9 mouse cellular contexts compared by ENCODE assay signal in the genomic region with DNA sequence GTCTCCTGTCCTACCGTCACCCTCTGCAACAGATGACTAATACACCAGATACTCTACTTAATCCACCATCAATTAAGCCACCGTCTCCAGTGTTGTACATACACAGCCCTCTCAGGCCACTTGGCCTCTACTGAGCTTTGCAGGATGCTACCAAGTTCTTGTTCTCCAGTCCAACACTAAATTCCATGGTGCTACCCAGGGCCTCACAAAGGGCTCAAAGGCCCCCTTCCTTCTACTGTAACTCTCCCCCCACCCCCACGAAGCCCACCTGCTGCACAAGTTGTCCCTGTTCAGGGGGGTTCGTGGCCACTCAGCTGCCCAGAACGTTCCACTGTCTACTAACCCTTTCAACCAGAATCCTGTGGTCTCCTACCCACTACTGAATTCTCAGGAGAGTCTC. TPM values are rescaled to one million over a fixed set of nuclear protein-coding genes. Genes with fewer than 3 reads are reported as not detected.
DNase-seq lines count a peak whose midpoint lies in the region; ATAC-seq and TF ChIP-seq lines count a peak whose summit lies in the region.
"Had no signal": no experiment of that assay in that cellular context is flagged by ENCODE, and none has a peak within 500 bp of the region (broad histone marks: within the 10 kb centered on the region; RNA-seq: fewer than 3 reads in every experiment).

No protein-coding gene starts in this region.

- WGBS in liver, embryonic 11.5 days: 70% methylated on average over 5 of the region's 5 CpGs
- 74% methylated on average over 5 of the region's 5 CpGs for whole genome bisulfite sequencing in stomach, embryonic 14.5 days

- no peak for TF ChIP-seq CTCF in gastrocnemius, adult 2 months (IDR thresholded peaks at IDR 0.05)

- H3K4me2 ChIP-seq in liver, embryonic 11.5 days: peak overlapping the region; percentile 99
- H3K4me2 ChIP-seq in stomach, embryonic 14.5 days (replicated peaks; ENCODE audit: low read depth, low read length): peak overlapping the region; percentile 91

- no peak for DNase-seq in gastrocnemius, adult 2 months
- DNase-seq in gastrocnemius, postnatal 10 days: no peak
- no peak for DNase-seq in liver, embryonic 11.5 days (ENCODE audit: low spot score)
- no peak for DNase-seq in left cerebral cortex, adult 11 months (ENCODE audit: low spot score)
- no peak for DNase-seq in cerebellum, adult 8-10 months
- DNase-seq: adrenal gland, postnatal 25 days had no signal

- peaks cover 8% of the 10 kb centered on the region for H3K9me3 ChIP-seq in megakaryocyte, embryonic 14.5 days
- H3K9me3 ChIP-seq in liver, embryonic 11.5 days (ENCODE audit: control insufficient read depth, low read length): no peaks in the 10 kb centered on the region
- H3K9me3 ChIP-seq in stomach, embryonic 14.5 days (ENCODE audit: control insufficient read depth, low read depth, low read length): no peaks in the 10 kb centered on the region

- peak overlapping the region; percentile 96; the same call in 1 of the 2 replicates for H3K27ac ChIP-seq in gastrocnemius, adult 2 months
- H3K27ac ChIP-seq in liver, embryonic 11.5 days (ENCODE audit: low read depth, low read length): no peak overlapping the region
- no peak overlapping the region for H3K27ac ChIP-seq in stomach, embryonic 14.5 days (ENCODE audit: low read length)

- peaks cover 14% of the 10 kb centered on the region for H3K36me3 ChIP-seq in megakaryocyte, embryonic 14.5 days (replicated peaks; ENCODE audit: low read length)
- no peaks in the 10 kb centered on the region for H3K36me3 ChIP-seq in liver, embryonic 11.5 days (ENCODE audit: control insufficient read depth, insufficient read depth, low read length)
- H3K36me3 ChIP-seq in stomach, embryonic 14.5 days (ENCODE audit: control insufficient read depth, insufficient read depth, low read length): no peaks in the 10 kb centered on the region

- peaks cover 62% of the 10 kb centered on the region for H3K4me1 ChIP-seq in megakaryocyte, embryonic 14.5 days
- H3K4me1 ChIP-seq in liver, embryonic 11.5 days (replicated peaks; ENCODE audit: control insufficient read depth, insufficient read depth, low read length): peaks cover 29% of the 10 kb centered on the region
- H3K4me1 ChIP-seq in stomach, embryonic 14.5 days (ENCODE audit: control insufficient read depth, insufficient read depth, low read length): peaks cover 11% of the 10 kb centered on the region; the same call in 1 of the 2 replicates

- peak overlapping the region; percentile 84; the same call in 1 of the 2 replicates for H3K9ac ChIP-seq in liver, embryonic 11.5 days (ENCODE audit: low read depth, low read length)
- no peak overlapping the region for H3K9ac ChIP-seq in stomach, embryonic 14.5 days (replicated peaks; ENCODE audit: low read depth, low read length)

- peaks cover 26% of the 10 kb centered on the region for H3K27me3 ChIP-seq in megakaryocyte, embryonic 14.5 days (replicated peaks)
- no peaks in the 10 kb centered on the region; the same call in 1 of the 2 replicates for H3K27me3 ChIP-seq in liver, embryonic 11.5 days (replicated peaks; ENCODE audit: control insufficient read depth, insufficient read depth, low read length)
- no peaks in the 10 kb centered on the region for H3K27me3 ChIP-seq in stomach, embryonic 14.5 days (ENCODE audit: control insufficient read depth, insufficient read depth, low read length)

- ATAC-seq in megakaryocyte, adult 5-6 weeks (ENCODE audit: poor library complexity, severe bottlenecking): no peak
- ATAC-seq in liver, embryonic 11.5 days (replicated peaks; ENCODE audit: low FRiP score): no peak
- no peak for ATAC-seq in stomach, embryonic 14.5 days (ENCODE audit: insufficient number of reproducible peaks, insufficient read depth, low FRiP score, low read depth)

- H3K4me3 ChIP-seq in gastrocnemius, adult 2 months: peak overlapping the region; percentile 78
- peak overlapping the region; percentile 94 for H3K4me3 ChIP-seq in megakaryocyte, embryonic 14.5 days (replicated peaks)
- H3K4me3 ChIP-seq in liver, embryonic 11.5 days (ENCODE audit: low read depth, low read length): peak overlapping the region; percentile 68
- peak overlapping the region; percentile 49 for H3K4me3 ChIP-seq in stomach, embryonic 14.5 days (ENCODE audit: low read depth, low read length)

- intact Hi-C loops in gastrocnemius, adult 2 months (cut with DNase I): no loop called here

RNA-seq across cellular contexts. Expression of gene Tbc1d8, which starts 1.5 kb away (rescaled TPM):
- total RNA-seq in gastrocnemius, adult 2 months (2021): 1 to 10 TPM; 8.3 to 9.7 TPM
- 10 to 100 TPM in 1 of 2 experiments, 1 to 10 TPM in 1; 10.0 to 13.0 TPM for total RNA-seq in gastrocnemius, postnatal 10 days (2021)
- polyA plus RNA-seq in megakaryocyte, embryonic 14.5 days (2012; ENCODE audit: insufficient read depth, low replicate concordance): 1.7 and 6.4 TPM in 2 replicates
- 60.6 and 61.8 TPM in 2 replicates for total RNA-seq in megakaryocyte, adult 5-6 weeks (2015)
- total RNA-seq in megakaryocyte, adult 5-6 weeks (2017): 35.5 and 46.5 TPM in 2 replicates
- 6.7 and 9.3 TPM in 2 replicates for polyA plus RNA-seq in liver, embryonic 11.5 days (2014; fragmentation: Nextera tagmentation; extraction: Ambion mirVana)
- 11.7 and 12.4 TPM in 2 replicates for polyA plus RNA-seq in stomach, embryonic 14.5 days (2014; fragmentation: Nextera tagmentation; extraction: Ambion mirVana)

RNA-seq across cellular contexts. Expression of gene Cnot11, which starts 57.7 kb away (rescaled TPM):
- 10 to 100 TPM; 18.3 to 18.8 TPM for total RNA-seq in gastrocnemius, adult 2 months (2021)
- 10 to 100 TPM; 19.2 to 19.6 TPM for total RNA-seq in gastrocnemius, postnatal 10 days (2021)
- 29.4 and 46.8 TPM in 2 replicates for polyA plus RNA-seq in megakaryocyte, embryonic 14.5 days (2012; ENCODE audit: insufficient read depth, low replicate concordance)
- total RNA-seq in megakaryocyte, adult 5-6 weeks (2015): 16.9 and 17.9 TPM in 2 replicates
- total RNA-seq in megakaryocyte, adult 5-6 weeks (2017): 18.1 and 20.2 TPM in 2 replicates
- polyA plus RNA-seq in liver, embryonic 11.5 days (2014; fragmentation: Nextera tagmentation; extraction: Ambion mirVana): 24.3 and 26.3 TPM in 2 replicates
- polyA plus RNA-seq in stomach, embryonic 14.5 days (2014; fragmentation: Nextera tagmentation; extraction: Ambion mirVana): 22.0 and 27.1 TPM in 2 replicates
